Mouse (Mus musculus): Measurements from ENCODE around the gene Poc1b. TPM values are rescaled to one million over a fixed set of nuclear protein-coding genes. Genes with fewer than 3 reads are reported as not detected.

The Poc1b gene
- 24.9 TPM for polyA plus RNA-seq (2017; shearing (Covaris generic))

GRCm38 (mm10) chr10:99106703-99107631 is at the start of gene Poc1b:
Gene Poc1b, plus strand, starts transcription at chr10:99107036.

GRCm38 (mm10) chr10:99107964-99108363 is 1.1 kb downstream of the Poc1b start, which contains the start of gene Galnt4:
Gene Galnt4, plus strand, starts transcription at chr10:99108159.

GRCm38 (mm10) chr10:99126225-99126624 is 19.4 kb downstream of the Poc1b start, which contains the start of gene Phxr2:
Gene Phxr2, minus strand, starts transcription at chr10:99126325.

Other genes starting within 250 kb of the Poc1b start
- gene Atp2b1, start 192.6 kb upstream of the Poc1b start, polyA plus RNA-seq (2017; shearing (Covaris generic)), result 230 TPM
- 8.0 TPM for gene Galnt4, start 1.1 kb downstream of the Poc1b start, polyA plus RNA-seq (2017; shearing (Covaris generic))
- gene Phxr2, start 19.3 kb downstream of the Poc1b start, polyA plus RNA-seq (2017; shearing (Covaris generic)), result 0.84 TPM
- gene Dusp6, start 156.2 kb downstream of the Poc1b start, polyA plus RNA-seq (2017; shearing (Covaris generic)), result 40.3 TPM

All from inflammation-experienced regulatory T-cells, adult 16 weeks (primary cell).